Mouse (Mus musculus): Measurements from ENCODE around the gene Ctnnb1.

DNA sequence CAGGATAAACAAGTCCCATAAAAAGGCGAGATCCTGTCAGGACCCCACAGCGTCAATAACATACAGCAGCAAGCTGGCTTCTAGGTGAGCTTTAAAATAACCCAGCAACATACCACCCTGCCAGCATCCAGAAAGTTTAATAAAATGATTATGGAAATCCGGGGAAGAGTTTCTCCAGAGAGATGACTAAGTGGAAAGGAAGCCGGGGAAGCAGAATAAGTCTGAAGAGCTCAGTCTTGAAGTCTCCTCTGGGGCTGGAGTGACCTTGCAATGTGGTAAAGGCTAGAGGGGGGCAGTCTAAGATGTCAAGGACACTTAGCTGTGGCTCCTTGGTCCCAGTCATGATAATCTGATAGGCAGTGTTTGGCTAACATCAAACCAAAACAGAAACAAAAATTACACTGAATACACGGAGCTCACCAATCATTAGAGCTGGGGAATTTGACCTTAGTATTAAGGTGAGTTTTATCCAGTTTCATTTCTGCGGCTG lies 44.1 kb downstream of the Ctnnb1 start:
- no peak for TF ChIP-seq CTCF (IDR thresholded peaks at IDR 0.05; ENCODE audit: control insufficient read depth, insufficient read depth, low read length)
- TF ChIP-seq POLR2A (IDR thresholded peaks at IDR 0.05; ENCODE audit: borderline replicate concordance, control insufficient read depth, low read depth, low read length), result no peak
